Mouse (Mus musculus): ENCODE data around the gene Cadm3. TPM values are rescaled to one million over a fixed set of nuclear protein-coding genes. Genes with fewer than 3 reads are reported as not detected.
A peak's percentile ranks its signal among the peaks of the same experiment; 100 is the strongest.

Gene Cadm3
- total and polyA plus RNA-seq, 3 experiments, result not detected

DNA sequence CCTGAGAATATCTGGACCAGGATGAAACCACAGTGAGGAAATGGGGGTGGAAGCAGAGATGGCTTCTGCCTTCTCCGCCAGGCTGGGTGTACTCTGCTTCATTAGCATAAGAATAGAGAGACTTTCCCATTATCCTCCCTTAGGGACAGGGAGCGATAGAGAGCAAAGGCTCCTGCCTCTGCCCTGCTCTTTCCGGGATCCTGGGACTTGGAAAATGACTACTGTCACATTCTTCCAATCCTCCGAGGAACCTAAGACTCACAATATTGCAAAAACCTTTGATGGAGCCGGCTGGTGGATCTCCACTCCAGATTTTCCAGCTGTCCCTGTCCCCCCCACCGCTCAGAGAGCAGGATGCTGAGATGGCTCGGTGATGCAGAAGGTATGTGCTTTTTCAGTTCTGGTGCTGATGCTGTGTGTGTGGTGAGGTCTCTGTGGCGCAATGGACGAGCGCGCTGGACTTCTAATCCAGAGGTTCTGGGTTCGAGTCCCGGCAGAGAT is 22.5 kb upstream of the Cadm3 start:
- no peaks in the 10 kb centered on the region for H3K27me3 ChIP-seq (replicated peaks)
- in situ Hi-C loops (cut with MboI; ENCODE audit: low pct_ligation_motif_present, low pct_unique_long_range_greater_than_20kb, low sequenced_read_pairs) (loop anchor here (5.0 to 25.0 kb wide), 3 partner anchors 53 to 978 kb away; partner anchors contain the start of gene Dusp23), dilution Hi-C loops (cut with MboI; ENCODE audit: extremely low pct_ligation_motif_present, extremely low pct_unique_long_range_greater_than_20kb, low sequenced_read_pairs) (no loop called here)
- no peak overlapping the region for H3K27ac ChIP-seq (ENCODE audit: insufficient read depth, low read depth)
- H3K4me2 ChIP-seq (ENCODE audit: insufficient read depth, low read depth, poor library complexity, severe bottlenecking), result no peak overlapping the region
- H3K79me2 ChIP-seq (replicated peaks; ENCODE audit: control insufficient read depth, extremely low read depth, insufficient read depth, poor library complexity, severe bottlenecking), result no peaks in the 10 kb centered on the region
- peaks cover 2 to 9% of the 10 kb centered on the region in 2 experiments; a peak in 3 of 4 replicates for H3K4me1 ChIP-seq (ENCODE audit: control insufficient read depth in 1 of 2, insufficient read depth in 2 of 2)
- H3K9ac ChIP-seq (ENCODE audit: insufficient read depth, low read depth), result no peak overlapping the region
- no peak overlapping the region for H3K4me3 ChIP-seq (replicated peaks in 1 of 3; ENCODE audit: low read depth in 2 of 3, low read length in 2 of 3, poor library complexity in 1 of 3)
- no peaks in the 10 kb centered on the region for H3K9me3 ChIP-seq (replicated peaks; ENCODE audit: low read length)
- no peak for TF ChIP-seq MAFK (IDR thresholded peaks at IDR 0.05; ENCODE audit: insufficient replicate concordance, low read length)
- peak; percentile 94 for TF ChIP-seq TBP (conservative IDR thresholded peaks at IDR 0.05; ENCODE audit: low read depth, low read length)
- TF ChIP-seq ELF1 (IDR thresholded peaks at IDR 0.05; ENCODE audit: low read depth, low read length), result peak; percentile 41; the same call in 1 of the 2 replicates
- DNase-seq (ENCODE audit: extremely low read depth), result no peak
- no peaks in the 10 kb centered on the region for H3K36me3 ChIP-seq (replicated peaks in 1 of 2; ENCODE audit: control insufficient read depth in 1 of 2, insufficient read depth in 1 of 2, low read length in 1 of 2)

- dilution Hi-C loops (cut with MboI; ENCODE audit: extremely low pct_ligation_motif_present, extremely low pct_unique_long_range_greater_than_20kb, low sequenced_read_pairs), result no loop called here
- no peak for TF ChIP-seq RAD21 (IDR thresholded peaks at IDR 0.05; ENCODE audit: low read depth, low read length)
- TF ChIP-seq CHD1 (IDR thresholded peaks at IDR 0.05; ENCODE audit: low read depth, low read length), result no peak
- TF ChIP-seq USF1 (IDR thresholded peaks at IDR 0.05; ENCODE audit: low read depth, low read length), result no peak
- no peak for TF ChIP-seq ZC3H11A (IDR thresholded peaks at IDR 0.05; ENCODE audit: low read depth, low read length)
- no peak for TF ChIP-seq EP300 (IDR thresholded peaks at IDR 0.05; ENCODE audit: low read length)
- TF ChIP-seq UBTF (IDR thresholded peaks at IDR 0.05; ENCODE audit: low read depth, low read length), result no peak
- TF ChIP-seq POLR2AphosphoS2 (IDR thresholded peaks at IDR 0.05; ENCODE audit: low read depth, low read length), result no peak
- no peak for TF ChIP-seq GABPA (IDR thresholded peaks at IDR 0.05; ENCODE audit: insufficient replicate concordance, low read depth, low read length)
- TF ChIP-seq ZMIZ1 (IDR thresholded peaks at IDR 0.05; ENCODE audit: low read depth, low read length), result no peak
- TF ChIP-seq E2F4 (IDR thresholded peaks at IDR 0.05; ENCODE audit: insufficient replicate concordance, low read depth, low read length), result no peak
- no peak for TF ChIP-seq USF2 (conservative IDR thresholded peaks at IDR 0.05; ENCODE audit: low read depth, low read length)
- no peak for TF ChIP-seq MEF2A (IDR thresholded peaks at IDR 0.05; ENCODE audit: borderline replicate concordance, low read depth, low read length)
- TF ChIP-seq ZNF384 (IDR thresholded peaks at IDR 0.05; ENCODE audit: low read depth, low read length), result no peak
- no peak for TF ChIP-seq MAFK (IDR thresholded peaks at IDR 0.05; ENCODE audit: insufficient replicate concordance, low read length)
- TF ChIP-seq MXI1 (IDR thresholded peaks at IDR 0.05; ENCODE audit: low read depth, low read length), result no peak
- TF ChIP-seq JUN (IDR thresholded peaks at IDR 0.05; ENCODE audit: insufficient read depth, low read depth, low read length), result no peak
- no peak for TF ChIP-seq MAX (IDR thresholded peaks at IDR 0.05; ENCODE audit: low read length)
- no peak overlapping the region for H3K9ac ChIP-seq (ENCODE audit: insufficient read depth, low read depth)
- H3K27me3 ChIP-seq (replicated peaks), result no peaks in the 10 kb centered on the region
- no peak overlapping the region for H3K4me3 ChIP-seq (replicated peaks in 1 of 3; ENCODE audit: low read depth in 2 of 3, low read length in 2 of 3, poor library complexity in 1 of 3)
- in situ Hi-C loops (cut with MboI; ENCODE audit: low pct_ligation_motif_present, low pct_unique_long_range_greater_than_20kb, low sequenced_read_pairs), result loop anchor here (5.0 to 25.0 kb wide), 3 partner anchors 52 to 977 kb away; partner anchors contain the start of gene Dusp23
- no peak overlapping the region for H3K4me2 ChIP-seq (ENCODE audit: insufficient read depth, low read depth, poor library complexity, severe bottlenecking)
- H3K36me3 ChIP-seq (replicated peaks in 1 of 2; ENCODE audit: control insufficient read depth in 1 of 2, insufficient read depth in 1 of 2, low read length in 1 of 2), result no peaks in the 10 kb centered on the region
- H3K4me1 ChIP-seq (ENCODE audit: control insufficient read depth in 1 of 2, insufficient read depth in 2 of 2), result peaks cover 2 to 9% of the 10 kb centered on the region in 2 experiments; a peak in 3 of 4 replicates
- no peak overlapping the region for H3K27ac ChIP-seq (ENCODE audit: insufficient read depth, low read depth)
- H3K9me3 ChIP-seq (replicated peaks; ENCODE audit: low read length), result no peaks in the 10 kb centered on the region
- H3K79me2 ChIP-seq (replicated peaks; ENCODE audit: control insufficient read depth, extremely low read depth, insufficient read depth, poor library complexity, severe bottlenecking), result no peaks in the 10 kb centered on the region
- DNase-seq (ENCODE audit: extremely low read depth), result no peak
Measured at GRCm38 (mm10) chr1:173389431-173389830, 21.9 kb upstream of the Cadm3 start.
